Mouse (Mus musculus): ENCODE measurements around the gene Tcp11l1.

- TF ChIP-seq CTCF (IDR thresholded peaks at IDR 0.05; ENCODE audit: low read depth) = no peak
- no peak for TF ChIP-seq EP300 (IDR thresholded peaks at IDR 0.05; ENCODE audit: low read depth)
Observed at GRCm38 (mm10) chr2:104716279-104716678, 4.3 kb upstream of the Tcp11l1 start, which contains the start of gene Pin1rt1.
